Mouse (Mus musculus): ENCODE data around the gene Pdlim7. TPM values are rescaled to one million over a fixed set of nuclear protein-coding genes. Genes with fewer than 3 reads are reported as not detected.

The Pdlim7 gene
- total and polyA plus RNA-seq, 3 experiments: 12.3 to 40.6 TPM; not detected in 1

- TF ChIP-seq RAD21 (IDR thresholded peaks at IDR 0.05; ENCODE audit: low read depth, low read length): peak; percentile 15
Observed at GRCm38 (mm10) chr13:55468851-55469560, 44.5 kb downstream of the Pdlim7 start (continued).

- Histone ChIP-seq H3K9me3 (replicated peaks; ENCODE audit: insufficient read depth, low read length) (no peaks in the 10 kb centered on the region), H3K4me1 (ENCODE audit: control insufficient read depth in 1 of 2, insufficient read depth in 2 of 2, low read length in 2 of 2) (no peaks in the 10 kb centered on the region; a peak in 1 of 4 replicates), H3K36me3 (ENCODE audit: control insufficient read depth in 1 of 2, insufficient read depth in 2 of 2, low read length in 2 of 2) (no peaks in the 10 kb centered on the region), H3K4me3 (ENCODE audit: control insufficient read depth in 1 of 2, insufficient read depth in 1 of 2, low read depth in 2 of 2, low read length in 2 of 2) (no peak overlapping the region), H3K27ac (ENCODE audit: control insufficient read depth, low read depth, low read length) (no peak overlapping the region), H3K79me2 (ENCODE audit: control insufficient read depth, insufficient read depth, low read length, poor library complexity) (no peaks in the 10 kb centered on the region), H3K9ac (ENCODE audit: control insufficient read depth, low read depth, low read length, poor library complexity, severe bottlenecking) (no peak overlapping the region), H3K27me3 (ENCODE audit: control insufficient read depth in 1 of 2, insufficient read depth in 2 of 2, low read length in 2 of 2) (no peaks in the 10 kb centered on the region)
- DNase-seq (ENCODE audit: low read depth, low spot score): peak; percentile 51
- TF ChIP-seq ZKSCAN1 (IDR thresholded peaks at IDR 0.05; ENCODE audit: low read depth, low read length): no peak
- TF ChIP-seq HCFC1 (IDR thresholded peaks at IDR 0.05; ENCODE audit: low read depth, low read length): no peak
- no peak for TF ChIP-seq POLR2AphosphoS5 (IDR thresholded peaks at IDR 0.05; ENCODE audit: borderline replicate concordance, low read depth, low read length)
- TF ChIP-seq RAD21 (IDR thresholded peaks at IDR 0.05; ENCODE audit: low read depth, low read length): no peak
- TF ChIP-seq SIN3A (IDR thresholded peaks at IDR 0.05; ENCODE audit: low read length): no peak
- TF ChIP-seq POLR2AphosphoS2 (IDR thresholded peaks at IDR 0.05; ENCODE audit: low read length): no peak; the same call in 1 of the 2 replicates
- no peak for TF ChIP-seq ETS1 (IDR thresholded peaks at IDR 0.05; ENCODE audit: low read depth, low read length)
- no peak for TF ChIP-seq MYC (IDR thresholded peaks at IDR 0.05; ENCODE audit: low read depth, low read length)
- TF ChIP-seq NRF1 (IDR thresholded peaks at IDR 0.05; ENCODE audit: insufficient read depth, low read depth, low read length, poor library complexity, severe bottlenecking): no peak
- TF ChIP-seq MEF2A (IDR thresholded peaks at IDR 0.05; ENCODE audit: extremely low read depth, insufficient replicate concordance, low read depth, low read length, poor library complexity, severe bottlenecking): no peak
- no peak for TF ChIP-seq UBTF (IDR thresholded peaks at IDR 0.05; ENCODE audit: borderline replicate concordance, insufficient read depth, low read depth, low read length)
- TF ChIP-seq TCF12 (IDR thresholded peaks at IDR 0.05; ENCODE audit: low read depth, low read length): no peak
- TF ChIP-seq MAX (IDR thresholded peaks at IDR 0.05; ENCODE audit: low read length): no peak
- no peak for TF ChIP-seq TAL1 (IDR thresholded peaks at IDR 0.05; ENCODE audit: low read length)
- no peak for TF ChIP-seq EP300 (IDR thresholded peaks at IDR 0.05; ENCODE audit: low read depth in 1 of 2, low read length in 2 of 2)
- TF ChIP-seq ZC3H11A (IDR thresholded peaks at IDR 0.05; ENCODE audit: low read depth, low read length): no peak
Observed at GRCm38 (mm10) chr13:55465830-55466440, 47.5 kb downstream of the Pdlim7 start.

Data from MEL (cell line).